Mouse (Mus musculus) Patski (cell line): ENCODE measurements around the gene Slc25a23. TPM values are rescaled to one million over a fixed set of nuclear protein-coding genes. Genes with fewer than 3 reads are reported as not detected.

Experiments used
- ATAC-seq: fragments of 100-300 bp; one replicate; pipeline ENCODE4 v1.8.0; 2021
- CTCF ChIA-PET: fragments of 350-600 bp; sonication (Branson Sonifier 250); formaldehyde crosslinking; loops from one replicate; lab custom pipeline; 2022; ENCODE audit warnings: inconsistent platforms; lab: Charles Lee
- POLR2A ChIA-PET: fragments of 350-600 bp; sonication (Branson Sonifier 250); formaldehyde crosslinking; loops from one replicate; lab custom pipeline; 2022; ENCODE audit warnings: antibody characterized with exemption, inconsistent platforms; lab: Charles Lee
- DNase-seq: peaks from one replicate; pipeline ENCODE4 v3.0.0-alpha.2; 2011; ENCODE audit warnings: low read depth, low spot score
- H3K27me3 ChIP-seq: fragments of 371-371 bp; one replicate; pipeline ENCODE4 v1.5.1; 2021
- CTCF ChIP-seq: fragments of 100-300 bp; IDR thresholded peaks from one replicate; pipeline ENCODE4 v1.5.1; 2021
- in situ Hi-C: fragments of 300-500 bp; cut with MboI; formaldehyde crosslinking; loops from 3 replicates; pipeline ENCODE4 v1.11.1; 2018; ENCODE audit warnings: low pct_unique_long_range_greater_than_20kb, mixed read lengths
- polyA plus RNA-seq: library from polyadenylated mRNA; unstranded; gene quantifications from one replicate; pipeline ENCODE4 v1.2.3, GENCODE M21; 2021

Slc25a23 gene
- polyA plus RNA-seq, 1 experiment from 2014 or later = 111 TPM

DNA sequence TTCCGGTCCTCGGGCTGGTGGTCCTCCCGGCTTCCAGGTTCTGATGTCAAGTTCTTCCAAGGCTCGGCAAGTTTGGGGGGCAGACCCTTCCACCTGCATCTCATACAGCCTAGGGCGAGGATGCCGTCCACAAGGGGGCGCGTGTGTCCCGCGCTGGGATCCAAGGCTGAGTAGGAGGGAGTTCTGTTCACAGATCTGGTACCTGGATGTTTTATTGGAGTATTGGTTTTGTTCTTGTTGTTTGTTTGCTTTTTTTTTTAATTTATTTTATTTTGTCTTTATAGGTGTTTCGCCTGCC, 36.9 kb upstream of the Slc25a23 start:
- POLR2A ChIA-PET = no interaction called here
- no peak for DNase-seq
- in situ Hi-C loops = loop anchor here (5.0 to 10.0 kb wide), 3 partner anchors 71 to 238 kb away; partner anchors contain the start of gene Alkbh7
- CTCF ChIA-PET = interaction anchor here (0.8 to 1.6 kb wide), 2 partner anchors 70 to 238 kb away, joined by 3 to 7 read pairs; no protein-coding TSS in a partner anchor
- peak; percentile 86 for ATAC-seq
- H3K27me3 ChIP-seq = no peaks in the 10 kb centered on the region
- peak; percentile 98 for TF ChIP-seq CTCF

DNA sequence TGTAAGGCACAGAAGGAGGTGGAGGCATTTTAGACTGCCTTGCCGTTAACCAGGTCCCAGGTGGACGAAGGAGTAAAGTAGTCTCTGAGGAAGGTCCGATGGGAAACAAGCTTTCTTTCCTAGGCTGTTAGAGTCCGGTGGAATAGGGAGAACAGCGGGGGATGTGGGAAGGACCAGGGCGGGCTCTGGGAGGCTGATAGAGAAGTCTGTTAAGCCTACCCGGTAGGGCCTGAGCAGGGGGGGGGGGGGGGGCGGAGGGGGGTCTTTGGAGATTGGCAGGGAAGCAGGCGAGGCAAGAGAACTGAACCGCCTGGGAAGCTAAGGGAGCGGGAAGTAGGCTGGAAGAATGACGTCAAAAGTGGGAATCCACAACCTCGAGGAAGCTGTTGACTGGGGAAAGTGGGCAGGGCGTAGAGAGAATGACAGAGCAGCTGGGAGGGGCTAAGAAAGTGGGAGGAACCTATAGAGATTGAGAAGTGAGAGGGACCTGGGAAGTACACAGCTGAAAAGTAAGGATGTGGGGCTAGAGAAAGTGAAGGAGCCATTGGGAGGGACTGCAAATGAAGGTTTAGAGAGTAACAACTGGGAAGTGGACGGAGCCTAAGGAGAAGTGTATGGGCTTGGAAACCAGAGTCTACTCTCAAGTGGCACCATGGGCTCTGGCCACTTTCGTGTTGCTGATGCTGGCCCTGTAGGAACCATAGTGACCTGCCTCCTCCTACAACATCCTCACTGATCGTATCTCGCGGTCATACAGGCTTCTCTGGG, 36.4 kb upstream of the Slc25a23 start:
- DNase-seq (no peak), ATAC-seq (peak; percentile 71)
- no peaks in the 10 kb centered on the region for H3K27me3 ChIP-seq
- POLR2A ChIA-PET = no interaction called here
- CTCF ChIA-PET = interaction anchor here (0.7 to 1.6 kb wide), 3 partner anchors 12 to 175 kb away, joined by 3 to 7 read pairs (median 5); no protein-coding TSS in a partner anchor
- TF ChIP-seq CTCF = no peak
- in situ Hi-C loops = loop anchor here (5.0 to 10.0 kb wide), 3 partner anchors 71 to 239 kb away; partner anchors contain the start of gene Alkbh7

DNA sequence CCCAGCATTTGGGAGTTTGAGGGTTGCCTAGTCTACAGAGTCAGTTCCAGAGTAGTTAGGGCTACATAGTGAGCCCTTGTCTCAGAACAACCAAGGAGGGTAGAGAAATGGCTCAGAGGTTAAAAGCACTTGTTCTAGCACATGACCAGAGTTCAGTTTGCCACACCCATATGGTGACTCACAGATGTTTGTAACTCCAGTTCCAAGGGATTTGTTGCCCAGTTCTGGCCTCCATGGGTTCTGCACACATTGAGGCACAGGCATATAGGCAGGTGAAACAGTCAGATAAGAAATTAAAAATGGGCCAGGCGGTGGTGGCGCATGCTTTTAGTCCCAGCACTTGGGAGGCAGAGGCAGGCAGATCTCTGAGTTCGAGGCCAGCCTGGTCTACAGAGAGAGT, 34.6 kb upstream of the Slc25a23 start:
- ATAC-seq (no peak), DNase-seq (no peak)
- in situ Hi-C loops = loop anchor here (10.0 kb wide), 1 partner anchor 241 kb away; no protein-coding TSS in a partner anchor
- CTCF ChIA-PET = no interaction called here
- no peak for TF ChIP-seq CTCF
- POLR2A ChIA-PET = no interaction called here
- H3K27me3 ChIP-seq = peaks cover 3% of the 10 kb centered on the region

DNA sequence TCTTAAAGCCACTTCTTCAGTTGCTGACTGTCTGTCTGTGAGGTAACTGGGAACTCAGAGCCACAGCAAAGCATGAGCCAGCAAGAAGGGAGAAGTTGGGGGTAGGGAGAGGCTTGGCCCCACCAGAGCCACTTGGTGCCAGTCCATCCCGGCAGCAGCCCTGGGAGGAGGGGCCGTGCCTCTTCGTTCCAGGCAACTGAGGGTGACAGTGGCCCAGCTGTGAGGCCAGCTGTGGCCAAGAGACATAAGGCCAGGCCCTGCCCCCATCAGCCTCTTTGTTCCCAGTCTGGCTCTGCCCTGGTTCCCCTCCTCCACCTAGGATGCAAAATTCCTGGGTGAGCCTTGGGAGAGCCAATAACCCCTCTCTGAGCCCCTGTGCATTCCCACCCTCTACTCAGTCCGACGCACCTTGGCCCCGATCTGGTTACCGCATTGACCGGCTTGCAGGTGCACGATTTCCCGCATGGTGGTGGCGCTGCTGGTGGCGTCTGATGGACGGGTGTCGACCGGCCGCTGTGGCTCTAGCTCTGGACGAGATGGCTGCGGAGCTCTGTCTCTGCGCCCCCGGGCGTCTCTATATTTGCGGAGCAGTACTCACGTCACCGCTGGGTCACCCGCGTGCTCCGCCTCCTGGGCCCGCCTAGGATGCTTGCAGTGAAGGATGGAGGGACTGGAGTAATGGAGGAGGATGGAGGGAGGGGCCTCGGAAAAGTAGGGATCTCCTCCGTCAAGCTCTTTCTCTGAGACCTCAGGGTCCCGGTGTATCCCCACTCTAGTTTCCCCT, 27.6 kb upstream of the Slc25a23 start, which contains the start of gene Tubb4a:
Tubb4a (minus strand) TSS at position 734 of the 784 bp plus-strand sequence.
- DNase-seq (no peak), ATAC-seq (no peak)
- TF ChIP-seq CTCF = no peak
- CTCF ChIA-PET = no interaction called here
- POLR2A ChIA-PET = no interaction called here
- in situ Hi-C loops = no loop called here
- peaks cover 16% of the 10 kb centered on the region for H3K27me3 ChIP-seq

DNA sequence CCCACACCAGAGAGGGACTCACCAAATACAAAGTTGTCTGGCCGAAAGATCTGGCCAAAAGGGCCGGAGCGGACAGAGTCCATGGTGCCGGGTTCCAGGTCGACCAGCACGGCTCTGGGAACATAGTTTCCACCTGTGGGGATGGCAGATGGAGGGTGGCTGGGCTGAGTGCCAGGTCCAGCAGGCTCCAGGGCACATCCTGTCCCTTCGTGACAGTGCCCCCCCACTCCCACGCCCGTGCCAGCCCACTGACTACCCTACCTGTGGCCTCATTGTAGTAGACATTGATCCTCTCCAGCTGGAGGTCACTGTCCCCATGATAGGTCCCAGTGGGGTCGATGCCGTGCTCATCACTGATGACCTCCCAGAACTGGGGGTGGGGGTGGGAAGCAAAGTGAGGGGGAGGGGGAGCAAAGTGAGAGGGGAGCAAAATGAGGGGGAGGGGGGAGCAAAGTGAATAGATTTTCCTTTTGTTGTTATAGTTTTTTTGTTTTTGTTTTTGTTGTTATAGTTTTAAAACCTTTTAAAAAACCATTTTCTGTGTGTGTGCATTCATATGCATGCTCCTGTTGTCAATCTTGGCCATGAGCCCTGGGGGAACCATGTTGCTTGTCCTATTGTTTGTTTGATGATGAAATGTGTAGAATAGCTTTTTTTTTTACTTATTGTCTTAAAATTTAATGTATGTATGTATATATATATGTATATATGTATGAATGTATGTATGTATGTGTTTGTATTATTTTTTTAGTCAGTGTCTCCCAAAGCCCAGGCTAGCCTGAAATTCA, 26.5 kb upstream of the Slc25a23 start:
- CTCF ChIA-PET = no interaction called here
- H3K27me3 ChIP-seq = peaks cover 16% of the 10 kb centered on the region
- TF ChIP-seq CTCF = no peak
- DNase-seq (no peak), ATAC-seq (no peak)
- in situ Hi-C loops = no loop called here
- POLR2A ChIA-PET = no interaction called here

DNA sequence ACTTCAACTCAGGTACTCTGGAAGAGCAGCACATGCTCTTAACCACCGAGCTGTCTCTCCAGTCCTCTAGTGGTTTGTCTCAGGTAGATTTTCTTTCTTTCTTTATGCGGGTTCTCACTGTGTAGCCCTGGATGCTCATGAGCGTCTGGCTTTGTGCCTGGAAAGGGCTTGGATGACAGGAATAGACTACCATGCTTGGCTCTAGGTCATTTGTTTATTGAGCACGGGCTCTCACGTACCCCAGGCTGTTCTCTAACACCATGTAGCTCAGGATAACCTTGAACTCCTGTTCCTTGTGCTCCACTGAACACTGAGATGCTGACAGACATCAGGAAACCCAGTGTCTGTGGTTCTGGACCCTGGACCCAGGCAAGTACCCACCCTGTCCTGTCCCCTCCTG, 22.8 kb upstream of the Slc25a23 start:
- CTCF ChIA-PET = no interaction called here
- POLR2A ChIA-PET = no interaction called here
- DNase-seq (no peak), ATAC-seq (no peak)
- peaks cover under 1% of the 10 kb centered on the region for H3K27me3 ChIP-seq
- TF ChIP-seq CTCF = no peak
- in situ Hi-C loops = no loop called here

DNA sequence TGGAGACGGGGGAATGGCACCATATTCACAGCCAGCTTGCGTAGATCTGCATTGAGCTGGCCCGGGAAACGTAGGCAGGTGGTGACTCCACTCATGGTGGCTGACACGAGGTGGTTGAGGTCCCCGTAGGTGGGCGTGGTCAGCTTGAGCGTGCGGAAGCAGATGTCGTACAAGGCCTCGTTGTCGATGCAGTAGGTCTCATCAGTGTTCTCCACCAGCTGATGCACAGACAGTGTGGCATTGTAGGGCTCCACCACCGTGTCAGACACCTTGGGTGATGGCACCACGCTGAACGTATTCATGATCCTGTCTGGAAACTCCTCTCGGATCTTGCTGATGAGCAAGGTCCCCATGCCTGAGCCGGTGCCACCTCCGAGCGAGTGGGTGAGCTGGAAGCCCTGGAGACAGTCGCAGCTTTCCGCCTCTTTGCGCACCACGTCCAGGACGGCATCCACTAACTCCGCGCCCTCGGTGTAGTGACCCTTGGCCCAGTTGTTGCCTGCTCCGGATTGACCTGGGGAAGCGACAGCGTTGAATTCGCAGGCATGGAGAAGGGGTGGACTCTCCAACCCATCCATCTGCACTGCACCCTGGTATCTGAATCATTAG, 21.7 kb upstream of the Slc25a23 start:
- CTCF ChIA-PET = no interaction called here
- no peaks in the 10 kb centered on the region for H3K27me3 ChIP-seq
- ATAC-seq (no peak), DNase-seq (no peak)
- in situ Hi-C loops = no loop called here
- POLR2A ChIA-PET = no interaction called here
- TF ChIP-seq CTCF = no peak

DNA sequence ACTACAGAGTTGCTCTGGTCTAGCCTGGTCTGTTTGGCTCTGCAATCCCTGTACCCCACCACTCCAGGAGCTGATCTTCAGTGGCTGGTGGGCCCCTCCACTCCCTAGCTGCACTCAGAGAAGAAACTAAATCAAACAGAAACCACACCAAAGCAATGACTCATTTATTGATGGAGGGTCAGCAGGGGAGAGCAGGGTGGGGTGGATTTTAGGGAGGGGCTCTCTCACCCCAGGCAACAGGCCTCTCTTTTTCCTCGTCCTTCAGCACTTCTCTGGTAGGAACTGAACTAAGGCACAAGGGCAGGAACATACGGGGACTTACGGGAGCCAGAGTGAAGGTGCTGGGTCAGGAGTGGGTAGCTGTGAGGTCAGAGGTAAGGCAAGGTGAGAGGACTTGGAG, 20.3 kb upstream of the Slc25a23 start:
- in situ Hi-C loops = no loop called here
- POLR2A ChIA-PET = no interaction called here
- ATAC-seq (no peak), DNase-seq (no peak)
- CTCF ChIA-PET = no interaction called here
- TF ChIP-seq CTCF = no peak
- H3K27me3 ChIP-seq = no peaks in the 10 kb centered on the region

DNA sequence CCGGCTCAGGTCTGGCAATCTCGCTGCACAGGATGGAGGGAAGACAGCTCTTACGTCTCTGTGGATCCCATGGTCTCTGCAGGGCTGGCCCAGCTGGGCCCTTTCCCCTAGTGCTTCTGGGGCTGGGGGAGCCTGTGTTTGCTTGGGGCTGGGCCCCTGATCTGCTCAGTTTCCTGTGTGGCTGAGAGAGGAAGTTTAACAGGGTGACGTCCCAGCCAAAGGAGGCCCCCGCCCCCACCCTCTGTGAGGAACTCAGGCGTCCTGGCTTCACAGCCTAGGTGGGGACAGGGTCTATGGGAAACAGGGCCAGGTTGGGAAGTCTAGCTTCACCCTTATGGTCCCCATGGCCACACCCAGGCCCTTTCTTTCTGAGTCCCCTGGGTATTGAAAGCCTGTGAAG, 18.7 kb upstream of the Slc25a23 start, which contains the start of gene Dennd1c:
Dennd1c (minus strand) TSS at position 179 of the 400 bp plus-strand sequence.
- TF ChIP-seq CTCF = no peak
- ATAC-seq = no peak
- no peaks in the 10 kb centered on the region for H3K27me3 ChIP-seq
- ChIA-PET POLR2A (no interaction called here), CTCF (interaction anchor here (1.1 kb wide), 1 partner anchor 141 kb away, joined by 3 read pairs; no protein-coding TSS in a partner anchor)
- in situ Hi-C loops = no loop called here
- DNase-seq = no peak

DNA sequence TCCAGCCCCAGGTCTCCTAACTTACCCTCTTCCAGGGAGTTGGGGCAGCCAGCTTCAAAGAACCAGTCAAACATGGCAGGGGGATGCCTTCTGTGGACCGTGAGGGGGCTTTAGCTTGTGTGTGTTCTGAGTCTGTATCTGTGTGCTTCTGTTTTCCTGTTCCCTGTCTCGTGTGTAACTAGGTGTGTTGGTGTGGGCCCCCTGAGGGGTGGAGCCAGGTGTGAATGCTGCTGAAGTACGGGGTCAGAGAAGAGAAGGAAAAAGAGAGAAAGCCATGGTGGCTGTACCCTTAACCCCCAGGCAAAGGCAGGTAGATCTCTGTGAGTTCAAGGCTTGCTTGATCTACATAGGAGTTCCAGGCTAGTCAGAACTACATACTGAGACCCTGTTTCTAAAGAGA, 17.3 kb upstream of the Slc25a23 start:
- DNase-seq (no peak), ATAC-seq (no peak)
- no peaks in the 10 kb centered on the region for H3K27me3 ChIP-seq
- in situ Hi-C loops = no loop called here
- CTCF ChIA-PET = no interaction called here
- POLR2A ChIA-PET = no interaction called here
- no peak for TF ChIP-seq CTCF
